Mouse (Mus musculus): ENCODE measurements around the gene Cdk9.

DNA sequence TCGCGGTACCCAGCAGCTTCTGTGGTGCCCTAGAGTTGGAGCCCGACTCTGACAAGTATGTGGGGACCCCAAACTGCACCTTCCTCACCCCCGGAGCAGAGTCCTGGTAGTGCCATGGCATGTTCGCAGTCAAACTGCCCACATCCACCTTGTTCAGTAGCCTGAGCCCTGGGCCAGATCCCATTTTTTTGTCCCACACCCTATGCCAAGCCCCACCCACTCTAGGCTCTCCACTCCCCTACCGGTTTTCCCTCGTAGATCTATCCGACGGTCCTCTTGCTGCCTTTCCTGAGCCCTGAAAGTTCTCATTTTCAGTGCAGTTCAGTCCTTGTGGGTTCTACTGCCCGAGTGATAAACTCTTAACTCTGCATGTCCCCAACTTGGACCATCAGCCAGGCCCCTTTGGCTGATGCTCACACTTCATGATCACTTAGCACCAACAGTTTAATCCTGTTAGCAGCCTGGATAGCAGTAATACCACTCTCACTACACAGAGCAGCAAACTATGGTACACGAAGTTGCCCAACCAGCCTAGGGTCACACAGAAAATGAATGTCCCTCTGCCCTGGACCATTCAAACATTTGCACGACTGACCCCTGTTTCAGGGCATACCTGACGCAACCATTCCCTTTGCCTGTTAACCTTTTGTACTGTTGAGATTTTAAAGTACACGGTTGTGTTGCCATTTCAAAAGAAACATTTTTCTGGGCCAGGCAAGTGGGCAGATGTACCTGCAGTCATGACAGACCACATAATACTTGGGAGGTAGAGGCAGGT lies 11.7 kb downstream of the Cdk9 start:
- TF ChIP-seq CTCF (IDR thresholded peaks at IDR 0.05; ENCODE audit: low read depth) (no peak), EP300 (IDR thresholded peaks at IDR 0.05; ENCODE audit: low read depth) (no peak)

Measured in liver, embryonic 14.5 days (tissue).